Mouse (Mus musculus) gastrocnemius, postnatal 36 days (tissue): ENCODE measurements around the gene Pip5k1c. TPM values are rescaled to one million over a fixed set of nuclear protein-coding genes. Genes with fewer than 3 reads are reported as not detected.

Source experiments
- DNase-seq, 2 experiments: peaks; one replicate each; pipeline ENCODE4 v3.0.0; 2022
- intact Hi-C: fragments of 180-260 bp; cut with DNase I; formaldehyde crosslinking; loops from one replicate; pipeline ENCODE4 v1.15.1; 2025
- total RNA-seq, 2 experiments: library from RNA; stranded (reverse); gene quantifications; 2 replicates each; pipeline ENCODE4 v1.2.3; 2021

The Pip5k1c gene
- total RNA-seq, 2 experiments from 2014 or later, result 21.4 to 23.2 TPM

- intact Hi-C loops, result no loop called here
Observed at GRCm38 (mm10) chr10:81340551-81341332, 48.0 kb downstream of the Pip5k1c start.

GRCm38 (mm10) chr10:81341333-81341949 is 48.7 kb downstream of the Pip5k1c start:
- intact Hi-C loops, result no loop called here
- DNase-seq, result peak; percentile 62 to 67

More at GRCm38 (mm10) chr10:81340551-81341332, 48.0 kb downstream of the Pip5k1c start:
- no peak for DNase-seq

GRCm38 (mm10) chr10:81342686-81343505 is 50.1 kb downstream of the Pip5k1c start, which contains the start of gene Gipc3:
Gene Gipc3, minus strand, starts transcription at chr10:81343266.
- intact Hi-C loops, result no loop called here
- no peak for DNase-seq

- no peak for DNase-seq
- intact Hi-C loops, result no loop called here
Observed at GRCm38 (mm10) chr10:81344421-81345161, 51.8 kb downstream of the Pip5k1c start.

GRCm38 (mm10) chr10:81345162-81345534 is 52.4 kb downstream of the Pip5k1c start:
- intact Hi-C loops, result no loop called here
- no peak for DNase-seq

- DNase-seq, result no peak
- intact Hi-C loops, result loop anchor here (2.0 kb wide), 1 partner anchor 58 kb away; no protein-coding TSS in a partner anchor
Observed at GRCm38 (mm10) chr10:81346453-81347067, 53.8 kb downstream of the Pip5k1c start.

GRCm38 (mm10) chr10:81349146-81349545 is 56.4 kb downstream of the Pip5k1c start:
- intact Hi-C loops, result no loop called here
- no peak for DNase-seq

GRCm38 (mm10) chr10:81349961-81350350 is 57.2 kb downstream of the Pip5k1c start:
- intact Hi-C loops, result no loop called here

GRCm38 (mm10) chr10:81350351-81351063 is 57.7 kb downstream of the Pip5k1c start, which contains the start of gene Hmg20b:
Gene Hmg20b, minus strand, starts transcription at chr10:81350480.
- intact Hi-C loops, result no loop called here
- DNase-seq, result peak; percentile 96 to 100

More at GRCm38 (mm10) chr10:81349961-81350350, 57.2 kb downstream of the Pip5k1c start:
- no peak for DNase-seq

GRCm38 (mm10) chr10:81351678-81352291 is 59.0 kb downstream of the Pip5k1c start:
- intact Hi-C loops, result no loop called here
- DNase-seq, result no peak

- DNase-seq, result no peak
- intact Hi-C loops, result no loop called here
Observed at GRCm38 (mm10) chr10:81354738-81355477, 62.1 kb downstream of the Pip5k1c start.

- intact Hi-C loops, result no loop called here
- DNase-seq, result no peak
Observed at GRCm38 (mm10) chr10:81355533-81355932, 62.8 kb downstream of the Pip5k1c start.

- intact Hi-C loops, result no loop called here
- DNase-seq, result no peak
Observed at GRCm38 (mm10) chr10:81356352-81356990, 63.7 kb downstream of the Pip5k1c start.

- intact Hi-C loops, result no loop called here
- peak; percentile 85 to 90 for DNase-seq
Observed at GRCm38 (mm10) chr10:81356991-81357844, 64.5 kb downstream of the Pip5k1c start, which contains the start of gene Mfsd12. Gene Mfsd12, plus strand, starts transcription at chr10:81357491.

- intact Hi-C loops, result no loop called here
- no peak for DNase-seq
Observed at GRCm38 (mm10) chr10:81358209-81358608, 65.4 kb downstream of the Pip5k1c start.

GRCm38 (mm10) chr10:81358841-81359240 is 66.1 kb downstream of the Pip5k1c start:
- no peak for DNase-seq
- intact Hi-C loops, result no loop called here
